Mouse (Mus musculus): ENCODE results near the gene Psmd13. TPM values are rescaled to one million over a fixed set of nuclear protein-coding genes. Genes with fewer than 3 reads are reported as not detected.

The Psmd13 gene
- polyA plus RNA-seq, 1 experiment from 2014 or later, result 279 TPM

DNA sequence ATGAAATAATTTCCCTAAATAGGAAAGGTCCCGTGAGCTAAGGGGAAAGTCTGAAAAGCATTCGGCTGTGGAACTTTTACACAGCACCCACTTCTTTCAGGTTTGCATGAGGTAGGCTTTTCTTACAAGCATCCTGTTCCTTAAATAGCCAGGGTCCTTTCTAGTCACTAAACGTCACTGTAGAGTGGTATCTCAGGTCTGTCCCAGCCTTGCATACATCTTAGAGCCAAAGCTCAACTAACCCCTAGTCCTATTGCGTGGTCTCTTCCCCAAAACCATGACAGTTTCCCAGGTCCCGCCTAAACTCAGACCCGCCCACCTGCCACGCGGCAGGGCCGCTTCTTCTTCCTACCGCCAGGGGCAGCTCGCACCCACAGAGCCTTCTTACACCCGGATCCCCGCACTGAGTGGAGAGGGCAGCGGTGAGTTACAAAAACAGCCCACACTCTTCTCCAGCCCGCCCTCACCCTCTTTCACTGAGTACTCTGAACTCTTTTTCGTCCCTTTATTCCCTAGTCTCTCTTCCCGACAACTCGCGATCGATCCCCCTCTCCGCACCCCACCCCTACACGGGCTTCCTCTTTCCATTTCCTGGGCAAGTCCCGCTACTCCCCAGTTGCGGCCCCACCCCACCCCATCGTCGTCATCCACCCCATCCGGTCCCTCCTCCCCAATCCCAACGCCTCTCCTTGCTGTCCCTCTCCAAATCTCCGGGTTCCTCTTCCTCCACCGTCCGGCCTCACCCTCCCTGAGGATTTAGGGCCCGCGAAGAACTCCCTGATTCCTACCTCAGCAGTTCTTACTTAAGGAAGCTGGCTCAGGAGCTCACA is 59.7 kb downstream of the Psmd13 start, which contains the start of gene Pgghg:
Gene Pgghg, plus strand, starts transcription at position 170 of the 830 bp plus-strand sequence.
- Histone ChIP-seq H3K9ac (replicated peaks) (peak within 1 kb of the TSS; percentile 67), H3K9me3 (no peaks in the 10 kb centered on the region), H3K36me3 (no peaks in the 10 kb centered on the region; the same call in 1 of the 2 replicates), H3K4me3 (peak within 1 kb of the TSS; percentile 54), H3K27ac (replicated peaks) (0 out of 2 replicates have a peak within 1 kb of the TSS, but pooled peaks have one; percentile 25), H3K27me3 (0 out of 2 replicates have a peak, but pooled peaks cover 4% of the 10 kb centered on the region), H3K4me2 (replicated peaks) (peak within 1 kb of the TSS; percentile 61), H3K4me1 (peaks cover 17% of the 10 kb centered on the region)
- peak; percentile 87 for ATAC-seq (ENCODE audit: low FRiP score, low read depth)
- 4% methylated on average over 33 of the region's 33 CpGs for WGBS

DNA sequence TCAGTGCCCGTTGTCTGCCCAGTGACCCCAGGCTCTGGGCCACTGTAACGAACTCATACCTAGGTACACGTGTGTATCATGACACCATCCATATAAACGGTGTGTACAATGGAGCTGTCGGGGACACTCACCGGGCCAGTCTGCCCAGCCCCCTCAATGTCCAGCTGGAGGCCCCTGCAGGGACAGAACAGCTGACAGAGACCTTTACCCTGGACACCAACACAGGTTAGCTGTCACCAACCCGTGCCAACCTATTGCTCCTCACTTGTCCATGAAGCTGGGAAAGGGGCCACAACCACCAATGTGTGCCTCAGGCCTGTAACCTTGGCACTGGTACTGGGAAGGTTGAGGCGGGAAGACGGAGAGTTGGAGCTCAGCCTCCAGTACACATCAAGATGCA is 60.6 kb downstream of the Psmd13 start:
- H3K4me3 ChIP-seq, result peak overlapping the region; percentile 54
- peak overlapping the region; percentile 67 for H3K9ac ChIP-seq (replicated peaks)
- peaks cover 17% of the 10 kb centered on the region for H3K4me1 ChIP-seq
- H3K27me3 ChIP-seq, result 0 out of 2 replicates have a peak, but pooled peaks cover 4% of the 10 kb centered on the region
- H3K36me3 ChIP-seq, result no peaks in the 10 kb centered on the region; the same call in none of the 2 replicates
- ATAC-seq (ENCODE audit: low FRiP score, low read depth), result peak; percentile 11; the same call in 1 of the 2 replicates
- peak overlapping the region; percentile 61 for H3K4me2 ChIP-seq (replicated peaks)
- H3K27ac ChIP-seq (replicated peaks), result no peak overlapping the region
- WGBS, result 64% methylated on average over 9 of the region's 9 CpGs
- H3K9me3 ChIP-seq, result no peaks in the 10 kb centered on the region

DNA sequence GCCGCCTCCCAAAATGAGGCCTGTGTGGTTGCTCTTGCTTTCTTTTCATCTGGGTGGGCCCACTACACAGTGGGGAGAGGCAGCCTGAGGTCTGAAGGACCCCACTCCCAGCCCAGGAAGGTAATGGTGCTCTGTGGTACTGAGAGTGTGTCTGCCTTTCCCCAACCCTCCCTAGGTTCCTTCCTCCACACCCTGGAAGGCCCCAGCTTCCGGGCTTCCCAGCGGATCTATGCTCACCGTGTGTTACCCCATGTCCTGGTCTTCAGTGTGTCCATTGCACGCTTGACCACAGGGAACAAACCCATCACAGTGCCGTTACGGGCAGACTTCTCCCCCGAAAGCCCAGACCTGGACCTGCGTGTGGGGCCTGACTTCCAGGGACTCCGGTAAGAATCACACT is 61.0 kb downstream of the Psmd13 start:
- WGBS, result 90% methylated on average over 10 of the region's 10 CpGs
- Histone ChIP-seq H3K4me2 (replicated peaks) (no peak overlapping the region), H3K9ac (replicated peaks) (no peak overlapping the region), H3K36me3 (no peaks in the 10 kb centered on the region; the same call in none of the 2 replicates), H3K4me3 (no peak overlapping the region), H3K27ac (replicated peaks) (no peak overlapping the region), H3K4me1 (peaks cover 17% of the 10 kb centered on the region), H3K9me3 (no peaks in the 10 kb centered on the region), H3K27me3 (0 out of 2 replicates have a peak, but pooled peaks cover 1% of the 10 kb centered on the region)
- ATAC-seq (ENCODE audit: low FRiP score, low read depth), result no peak

DNA sequence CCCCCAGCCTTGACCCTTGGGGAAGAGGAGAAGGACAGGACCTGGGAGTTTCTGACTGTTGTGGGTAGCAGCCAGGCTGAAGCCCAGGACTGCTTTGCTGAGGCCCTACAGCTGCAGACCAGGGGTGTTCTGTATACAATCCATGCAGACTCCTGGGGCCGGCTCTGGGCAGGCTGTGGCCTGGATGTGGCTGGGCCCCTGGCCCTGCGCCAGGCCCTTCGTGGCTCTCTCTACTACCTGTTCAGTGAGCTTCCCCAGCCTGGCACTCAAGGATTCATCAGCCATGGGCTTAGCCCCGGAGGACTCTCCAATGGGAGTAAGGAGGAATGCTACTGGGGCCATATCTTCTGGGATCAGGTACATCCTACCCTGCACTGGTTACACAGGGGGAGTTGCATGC is 61.6 kb downstream of the Psmd13 start:
- Histone ChIP-seq H3K27ac (replicated peaks) (no peak overlapping the region), H3K27me3 (no peaks in the 10 kb centered on the region), H3K9me3 (no peaks in the 10 kb centered on the region), H3K4me1 (peaks cover 17% of the 10 kb centered on the region), H3K4me2 (replicated peaks) (no peak overlapping the region), H3K9ac (replicated peaks) (no peak overlapping the region), H3K4me3 (no peak overlapping the region), H3K36me3 (no peaks in the 10 kb centered on the region; the same call in none of the 2 replicates)
- ATAC-seq (ENCODE audit: low FRiP score, low read depth), result no peak
- WGBS, result 90% methylated on average over 4 of the region's 4 CpGs

DNA sequence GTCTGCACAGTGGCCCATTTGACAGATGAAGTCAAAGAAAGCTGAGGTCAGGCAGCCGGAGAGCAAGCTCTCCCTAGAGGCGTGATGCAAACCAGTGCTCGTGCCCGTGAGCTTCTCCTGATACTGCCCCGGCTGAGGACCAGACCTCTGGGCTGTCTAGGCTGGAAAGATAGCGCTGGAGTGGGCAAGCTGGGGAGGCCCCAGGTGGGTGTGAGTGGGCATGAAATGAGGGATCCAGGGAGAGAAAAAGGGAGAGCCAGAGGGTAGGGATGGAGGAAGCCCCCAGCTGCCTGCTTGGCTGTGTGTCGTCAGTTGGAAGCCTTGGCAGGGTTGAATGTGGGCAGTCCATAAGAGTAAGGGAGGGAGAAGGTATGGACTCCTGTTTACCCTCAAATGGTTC is 62.5 kb downstream of the Psmd13 start:
- WGBS, result 93% methylated on average over 7 of the region's 7 CpGs
- Histone ChIP-seq H3K9me3 (no peaks in the 10 kb centered on the region), H3K27me3 (no peaks in the 10 kb centered on the region), H3K4me3 (no peak overlapping the region), H3K4me1 (peaks cover 17% of the 10 kb centered on the region), H3K4me2 (replicated peaks) (no peak overlapping the region), H3K36me3 (no peaks in the 10 kb centered on the region; the same call in none of the 2 replicates), H3K9ac (replicated peaks) (no peak overlapping the region), H3K27ac (replicated peaks) (no peak overlapping the region)
- ATAC-seq (ENCODE audit: low FRiP score, low read depth), result no peak

DNA sequence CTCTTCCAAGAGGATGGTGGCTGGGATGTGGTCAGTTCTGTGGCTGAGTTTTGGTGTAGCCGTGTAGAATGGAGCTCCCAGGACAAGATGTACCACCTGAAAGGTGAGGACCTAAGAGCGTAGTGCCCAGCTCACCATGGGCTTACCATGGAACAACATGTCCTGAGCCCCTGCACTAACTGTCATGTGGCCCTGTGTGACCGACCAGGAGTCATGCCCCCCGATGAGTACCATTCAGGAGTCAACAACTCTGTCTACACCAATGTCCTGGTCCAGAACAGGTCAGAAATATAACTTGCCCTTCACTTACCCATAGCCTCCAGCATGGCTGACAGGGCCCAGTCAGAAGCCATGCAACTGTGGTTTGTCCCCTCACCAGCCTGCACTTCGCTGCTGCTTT is 63.5 kb downstream of the Psmd13 start:
- Histone ChIP-seq H3K27me3 (no peaks in the 10 kb centered on the region), H3K9ac (replicated peaks) (no peak overlapping the region), H3K4me2 (replicated peaks) (no peak overlapping the region), H3K4me1 (peaks cover 14% of the 10 kb centered on the region), H3K4me3 (no peak overlapping the region), H3K36me3 (no peaks in the 10 kb centered on the region; the same call in none of the 2 replicates), H3K27ac (replicated peaks) (no peak overlapping the region), H3K9me3 (no peaks in the 10 kb centered on the region)
- WGBS, result 90% methylated on average over 5 of the region's 5 CpGs
- ATAC-seq (ENCODE audit: low FRiP score, low read depth), result no peak

DNA sequence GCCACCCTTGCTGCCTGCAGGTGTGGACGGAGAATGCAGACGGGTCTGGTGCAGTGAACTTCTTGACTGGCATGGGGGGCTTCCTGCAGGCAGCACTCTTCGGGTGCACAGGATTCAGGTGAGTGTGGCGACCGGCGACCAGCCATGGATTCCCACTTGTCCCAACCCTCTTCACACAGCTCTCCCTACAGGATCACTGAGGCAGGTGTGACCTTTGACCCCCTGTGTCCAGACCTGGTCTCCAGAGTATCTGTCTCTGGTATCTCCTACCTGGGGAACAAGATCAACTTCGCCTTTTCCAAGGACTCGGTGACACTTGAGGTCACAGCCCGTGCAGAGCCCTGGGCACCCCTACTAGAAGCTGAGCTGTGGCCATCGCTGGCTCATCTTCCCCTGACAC is 64.5 kb downstream of the Psmd13 start:
- WGBS, result 92% methylated on average over 10 of the region's 10 CpGs
- H3K4me2 ChIP-seq (replicated peaks), result no peak overlapping the region
- peaks cover 22% of the 10 kb centered on the region for H3K4me1 ChIP-seq
- no peaks in the 10 kb centered on the region for H3K27me3 ChIP-seq
- H3K9me3 ChIP-seq, result no peaks in the 10 kb centered on the region
- no peaks in the 10 kb centered on the region; the same call in none of the 2 replicates for H3K36me3 ChIP-seq
- no peak overlapping the region for H3K27ac ChIP-seq (replicated peaks)
- ATAC-seq (ENCODE audit: low FRiP score, low read depth), result no peak
- no peak overlapping the region for H3K4me3 ChIP-seq
- no peak overlapping the region for H3K9ac ChIP-seq (replicated peaks)

DNA sequence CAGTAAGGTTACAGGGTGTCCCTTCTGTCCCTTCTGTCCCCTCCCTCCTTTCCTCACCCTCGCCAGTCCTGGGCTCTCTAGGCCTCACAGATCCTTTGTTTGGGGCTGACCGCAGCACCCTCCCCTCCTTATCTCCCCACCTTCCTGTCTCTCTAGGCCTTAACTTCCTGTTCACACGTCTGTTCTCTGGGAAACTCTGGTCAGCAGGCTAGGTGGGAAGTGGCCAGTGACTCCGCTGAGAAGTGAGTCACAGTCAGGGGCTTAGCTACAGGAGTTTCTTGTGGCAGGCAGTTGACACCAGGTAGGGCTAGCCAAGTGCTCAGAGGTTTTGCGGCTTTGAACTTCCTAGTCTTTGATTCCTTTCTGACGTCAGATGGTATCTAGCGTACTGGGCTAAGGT is 65.2 kb downstream of the Psmd13 start:
- Histone ChIP-seq H3K4me1 (peaks cover 20% of the 10 kb centered on the region), H3K36me3 (no peaks in the 10 kb centered on the region; the same call in none of the 2 replicates), H3K27me3 (no peaks in the 10 kb centered on the region), H3K9ac (replicated peaks) (no peak overlapping the region), H3K4me2 (replicated peaks) (no peak overlapping the region), H3K27ac (replicated peaks) (no peak overlapping the region), H3K9me3 (no peaks in the 10 kb centered on the region), H3K4me3 (no peak overlapping the region)
- 79% methylated on average over 7 of the region's 7 CpGs for WGBS
- no peak for ATAC-seq (ENCODE audit: low FRiP score, low read depth)

DNA sequence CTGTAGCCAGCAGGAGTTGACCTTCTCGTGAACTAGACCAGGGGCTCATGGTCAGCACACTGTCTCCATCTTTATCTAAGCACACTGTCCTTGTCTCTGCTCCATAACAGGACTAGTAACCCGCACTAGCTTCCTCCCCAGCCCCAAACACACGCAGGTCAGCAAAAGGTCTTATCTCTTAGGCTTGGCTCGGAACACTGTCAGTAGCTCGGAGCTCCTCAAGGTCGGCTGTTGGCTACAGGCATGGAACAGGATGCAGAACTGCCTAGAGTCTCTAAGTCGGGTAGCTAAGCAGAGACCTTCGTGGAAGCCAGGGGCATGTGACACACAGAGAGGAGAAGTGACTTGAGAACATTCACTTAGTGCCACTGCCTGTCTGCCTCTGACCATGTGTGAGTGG is 66.4 kb downstream of the Psmd13 start:
- 90% methylated on average over 8 of the region's 8 CpGs for WGBS
- Histone ChIP-seq H3K27ac (replicated peaks) (no peak overlapping the region), H3K4me3 (no peak overlapping the region), H3K4me1 (peaks cover 15% of the 10 kb centered on the region), H3K4me2 (replicated peaks) (no peak overlapping the region), H3K36me3 (no peaks in the 10 kb centered on the region; the same call in none of the 2 replicates), H3K9ac (replicated peaks) (no peak overlapping the region), H3K27me3 (no peaks in the 10 kb centered on the region), H3K9me3 (no peaks in the 10 kb centered on the region)
- ATAC-seq (ENCODE audit: low FRiP score, low read depth), result no peak

Other genes starting within 250 kb of the Psmd13 start
- gene Olfr53, start 235.5 kb upstream of the Psmd13 start, polyA plus RNA-seq (2016; fragmentation: Nextera tagmentation; extraction: Ambion mirVana), result not detected in 2 replicates
- gene Olfr539, start 222.0 kb upstream of the Psmd13 start, polyA plus RNA-seq (2016; fragmentation: Nextera tagmentation; extraction: Ambion mirVana), result not detected in 2 replicates
- not detected in 2 replicates for gene Olfr45, start 200.0 kb upstream of the Psmd13 start, polyA plus RNA-seq (2016; fragmentation: Nextera tagmentation; extraction: Ambion mirVana)
- gene Olfr541, start 184.7 kb upstream of the Psmd13 start, polyA plus RNA-seq (2016; fragmentation: Nextera tagmentation; extraction: Ambion mirVana), result not detected in 2 replicates
- gene Cyp2e1, start 118.2 kb upstream of the Psmd13 start, polyA plus RNA-seq (2016; fragmentation: Nextera tagmentation; extraction: Ambion mirVana), result not detected in 2 replicates
- gene Syce1, start 94.1 kb upstream of the Psmd13 start, polyA plus RNA-seq (2016; fragmentation: Nextera tagmentation; extraction: Ambion mirVana), result 0.15 and 0.41 TPM in 2 replicates
- gene Zfp941, start 59.8 kb upstream of the Psmd13 start, polyA plus RNA-seq (2016; fragmentation: Nextera tagmentation; extraction: Ambion mirVana), result 8.5 and 10.1 TPM in 2 replicates
- 0.29 TPM in 1 of 2 replicates, not detected in the other for gene Urah, start 47.0 kb upstream of the Psmd13 start, polyA plus RNA-seq (2016; fragmentation: Nextera tagmentation; extraction: Ambion mirVana)
- not detected in 2 replicates for gene Scgb1c1, start 36.4 kb upstream of the Psmd13 start, polyA plus RNA-seq (2016; fragmentation: Nextera tagmentation; extraction: Ambion mirVana)
- gene Odf3, start 34.2 kb upstream of the Psmd13 start, polyA plus RNA-seq (2016; fragmentation: Nextera tagmentation; extraction: Ambion mirVana), result not detected in 2 replicates
- gene Gm45785, start 25.6 kb upstream of the Psmd13 start, polyA plus RNA-seq (2016; fragmentation: Nextera tagmentation; extraction: Ambion mirVana), result 0.20 TPM in 1 of 2 replicates, not detected in the other
- gene Ric8a, start 25.0 kb upstream of the Psmd13 start, polyA plus RNA-seq (2016; fragmentation: Nextera tagmentation; extraction: Ambion mirVana), result 69.2 and 78.3 TPM in 2 replicates
- gene Bet1l, start 24.4 kb upstream of the Psmd13 start, polyA plus RNA-seq (2016; fragmentation: Nextera tagmentation; extraction: Ambion mirVana), result 30.9 and 33.2 TPM in 2 replicates
- 27.4 and 28.9 TPM in 2 replicates for gene Sirt3, start 341 bp downstream of the Psmd13 start, polyA plus RNA-seq (2016; fragmentation: Nextera tagmentation; extraction: Ambion mirVana)
- not detected in 2 replicates for gene Cox8b, start 18.5 kb downstream of the Psmd13 start, polyA plus RNA-seq (2016; fragmentation: Nextera tagmentation; extraction: Ambion mirVana)
- gene Nlrp6, start 38.9 kb downstream of the Psmd13 start, polyA plus RNA-seq (2016; fragmentation: Nextera tagmentation; extraction: Ambion mirVana), result 0.08 and 0.18 TPM in 2 replicates
- gene Pgghg, start 59.4 kb downstream of the Psmd13 start, polyA plus RNA-seq (2016; fragmentation: Nextera tagmentation; extraction: Ambion mirVana), result 13.1 and 14.9 TPM in 2 replicates
- gene Ifitm5, start 68.3 kb downstream of the Psmd13 start, polyA plus RNA-seq (2016; fragmentation: Nextera tagmentation; extraction: Ambion mirVana), result 0.93 and 0.94 TPM in 2 replicates
- gene Gm45717, start 74.0 kb downstream of the Psmd13 start, polyA plus RNA-seq (2016; fragmentation: Nextera tagmentation; extraction: Ambion mirVana), result not detected in 2 replicates
- gene Ifitm2, start 74.0 kb downstream of the Psmd13 start, polyA plus RNA-seq (2016; fragmentation: Nextera tagmentation; extraction: Ambion mirVana), result 175 and 198 TPM in 2 replicates
- gene Ifitm1, start 85.3 kb downstream of the Psmd13 start, polyA plus RNA-seq (2016; fragmentation: Nextera tagmentation; extraction: Ambion mirVana), result 7.8 and 10.3 TPM in 2 replicates
- gene Ifitm3, start 128.8 kb downstream of the Psmd13 start, polyA plus RNA-seq (2016; fragmentation: Nextera tagmentation; extraction: Ambion mirVana), result 16.2 and 17.9 TPM in 2 replicates
- gene Ifitm6, start 136.0 kb downstream of the Psmd13 start, polyA plus RNA-seq (2016; fragmentation: Nextera tagmentation; extraction: Ambion mirVana), result 0.29 TPM in 1 of 2 replicates, not detected in the other
- gene Gm17387, start 147.2 kb downstream of the Psmd13 start, polyA plus RNA-seq (2016; fragmentation: Nextera tagmentation; extraction: Ambion mirVana), result not detected in 2 replicates
- 41.9 and 45.3 TPM in 2 replicates for gene B4galnt4, start 179.1 kb downstream of the Psmd13 start, polyA plus RNA-seq (2016; fragmentation: Nextera tagmentation; extraction: Ambion mirVana)
- gene Pkp3, start 196.2 kb downstream of the Psmd13 start, polyA plus RNA-seq (2016; fragmentation: Nextera tagmentation; extraction: Ambion mirVana), result 1.6 and 1.8 TPM in 2 replicates
- gene Sigirr, start 218.6 kb downstream of the Psmd13 start, polyA plus RNA-seq (2016; fragmentation: Nextera tagmentation; extraction: Ambion mirVana), result 1.6 and 1.7 TPM in 2 replicates
- not detected in 2 replicates for gene Ano9, start 235.8 kb downstream of the Psmd13 start, polyA plus RNA-seq (2016; fragmentation: Nextera tagmentation; extraction: Ambion mirVana)
- gene Ptdss2, start 240.4 kb downstream of the Psmd13 start, polyA plus RNA-seq (2016; fragmentation: Nextera tagmentation; extraction: Ambion mirVana), result 67.5 and 76.6 TPM in 2 replicates

All from midbrain, embryonic 12.5 days (tissue).